Mouse (Mus musculus) adrenal gland, adult (tissue): Measurements from ENCODE around the gene Ets2.

Experiments
- DNase-seq, 2 experiments: peaks; one replicate each; pipeline ENCODE4 v3.0.0; 2022 to 2023; ENCODE audit warnings: low spot score in 1 of 2; ENCODE audit not compliant: inconsistent age in 2 of 2

The Ets2 gene

GRCm38 (mm10) chr16:95728453-95729435 lies 26.9 kb downstream of the Ets2 start:
- DNase-seq, result peak; percentile 49 to 77

- no peak for DNase-seq
Measured at GRCm38 (mm10) chr16:95729775-95730174, 27.9 kb downstream of the Ets2 start.

DNA sequence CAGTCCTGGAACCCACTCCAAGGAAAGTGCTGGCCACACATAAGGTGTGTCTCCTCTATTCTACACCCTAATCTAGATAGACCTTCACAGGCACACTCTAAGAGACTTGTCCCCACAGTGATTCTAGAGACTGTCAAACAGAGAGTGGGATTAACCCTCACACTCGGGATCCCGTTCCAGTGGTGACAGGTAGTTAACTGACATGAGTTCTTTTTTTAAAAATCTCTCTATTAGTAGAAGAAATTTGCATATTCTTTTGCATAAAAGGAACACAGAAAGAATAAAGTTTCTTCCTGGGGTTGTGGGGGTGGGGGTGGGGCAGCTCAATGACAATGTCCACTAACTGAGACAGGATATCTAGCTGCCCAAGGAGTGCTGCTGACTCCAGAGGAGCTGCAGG lies 32.9 kb downstream of the Ets2 start:
- DNase-seq, result no peak

GRCm38 (mm10) chr16:95736059-95736458 lies 34.2 kb downstream of the Ets2 start:
- DNase-seq, result no peak

GRCm38 (mm10) chr16:95736470-95736869 lies 34.6 kb downstream of the Ets2 start:
- no peak for DNase-seq

DNA sequence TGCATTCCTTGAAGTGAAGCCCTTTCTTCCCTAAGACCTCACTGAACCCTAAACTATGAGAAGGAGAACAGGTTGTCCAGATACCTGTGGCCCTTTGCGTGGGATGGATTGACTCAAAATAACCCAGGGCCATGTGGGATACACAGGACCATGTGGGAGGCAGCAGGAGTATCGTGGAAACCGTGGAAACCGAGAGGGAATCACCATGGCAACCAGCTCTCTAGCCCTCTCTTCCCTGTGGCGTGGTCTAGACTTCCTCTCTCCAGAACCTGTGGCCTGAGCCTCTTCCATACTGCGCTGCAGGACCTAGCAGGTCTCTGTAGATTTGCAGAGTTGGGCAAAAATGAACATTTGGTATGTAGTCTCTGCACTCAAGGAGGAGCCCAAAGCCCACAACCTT lies 37.6 kb downstream of the Ets2 start:
- no peak for DNase-seq

GRCm38 (mm10) chr16:95741358-95741757 lies 39.5 kb downstream of the Ets2 start:
- DNase-seq, result peak in 1 of 2 experiments; percentile 69

- no peak for DNase-seq
Measured at GRCm38 (mm10) chr16:95741915-95742739, 40.3 kb downstream of the Ets2 start.

DNA sequence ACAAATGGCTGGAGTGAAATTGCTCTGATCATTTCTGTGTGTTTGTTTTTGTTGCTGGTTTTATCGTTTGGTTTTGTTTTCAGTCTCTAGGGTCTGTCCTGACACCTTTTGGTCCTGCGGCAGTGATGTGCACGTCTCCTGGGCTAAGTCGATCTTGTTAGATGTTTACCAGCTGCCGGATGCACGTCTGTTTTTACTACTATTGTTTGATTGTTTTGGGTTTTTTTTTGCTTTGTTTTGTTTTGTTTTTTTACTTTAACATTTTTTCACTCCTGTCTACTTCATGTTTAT lies 40.8 kb downstream of the Ets2 start:
- no peak for DNase-seq

DNA sequence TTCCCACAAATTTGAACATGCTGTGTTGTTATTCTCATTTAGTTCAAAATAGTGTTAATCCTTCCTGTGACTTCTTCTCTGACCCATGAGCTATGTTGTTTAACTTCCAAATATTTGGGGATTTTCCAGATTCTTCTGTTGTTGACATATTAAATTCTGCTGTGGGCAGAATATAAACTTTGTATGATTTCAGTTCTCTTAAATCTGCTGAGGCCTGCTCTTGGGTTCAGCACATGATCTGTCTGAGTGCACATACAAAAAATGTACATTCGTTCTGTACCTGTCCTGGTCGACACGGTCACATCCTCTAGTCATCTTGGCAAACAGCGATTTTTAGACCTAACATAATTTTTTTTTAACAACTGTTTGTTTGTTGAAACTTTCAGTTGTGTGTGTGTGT lies 41.2 kb downstream of the Ets2 start:
- no peak for DNase-seq

GRCm38 (mm10) chr16:95744771-95745170 lies 42.9 kb downstream of the Ets2 start:
- DNase-seq, result no peak

DNA sequence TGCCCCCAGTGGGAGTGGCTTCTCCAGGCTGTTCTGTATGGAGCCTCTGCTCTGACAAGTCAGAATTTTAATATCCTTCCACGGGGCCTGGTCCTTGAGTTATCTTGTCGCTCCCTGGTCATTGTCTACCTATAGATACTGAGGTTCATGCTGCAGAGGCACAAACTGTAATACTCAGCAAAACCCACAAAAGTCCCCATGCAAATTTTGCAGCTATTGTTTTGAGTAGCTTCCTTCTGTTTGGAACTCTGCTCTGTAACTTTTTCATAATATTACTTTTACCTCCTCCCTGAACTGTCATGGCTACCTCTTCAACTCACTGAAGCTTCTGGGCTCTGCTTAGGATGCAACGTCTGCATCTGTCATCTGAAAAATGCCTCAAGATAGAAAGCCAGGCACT lies 43.8 kb downstream of the Ets2 start:
- no peak for DNase-seq

GRCm38 (mm10) chr16:95746565-95746964 lies 44.7 kb downstream of the Ets2 start:
- no peak for DNase-seq

GRCm38 (mm10) chr16:95749291-95750103 lies 47.6 kb downstream of the Ets2 start:
- peak in 1 of 2 experiments; percentile 71 for DNase-seq

DNA sequence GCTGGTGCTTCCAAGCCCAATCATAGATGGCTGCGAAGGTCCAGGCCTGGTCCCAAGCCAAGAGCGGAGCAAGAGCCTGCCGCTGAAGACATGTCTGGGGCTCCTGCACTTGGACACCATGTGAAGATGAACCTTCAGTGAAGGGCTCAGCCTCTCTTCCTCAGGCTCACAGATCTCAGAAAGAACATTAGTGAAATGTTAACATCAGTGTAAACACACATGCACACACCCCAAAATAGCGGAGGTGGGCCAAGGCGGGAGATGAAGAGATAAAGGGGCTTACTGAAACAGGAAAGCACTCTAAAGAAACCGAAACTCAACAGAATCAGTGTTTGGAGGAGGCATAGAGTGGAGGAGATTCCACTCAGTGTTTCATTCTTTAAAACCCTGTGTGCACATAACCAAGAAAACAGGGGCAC lies 48.3 kb downstream of the Ets2 start:
- DNase-seq, result peak; percentile 21 to 59

DNA sequence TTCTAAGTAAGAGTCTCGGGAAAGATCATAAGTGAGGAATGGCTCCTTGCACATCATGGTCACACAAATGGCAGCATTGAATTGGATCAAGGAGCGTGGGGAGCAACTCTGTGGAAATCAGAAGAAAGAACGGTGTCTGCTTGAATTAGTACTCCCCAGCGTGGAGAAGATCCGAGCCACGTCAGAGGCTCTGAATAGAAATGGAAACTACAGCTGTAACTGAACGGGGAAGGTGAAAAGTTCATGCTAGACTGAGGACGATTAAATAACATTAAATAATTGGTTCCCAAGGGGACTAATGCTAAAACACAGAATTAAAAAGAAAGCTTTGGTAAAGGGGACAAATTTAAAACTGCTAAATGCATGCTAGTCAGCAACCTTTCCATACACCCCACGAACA lies 50.6 kb downstream of the Ets2 start:
- DNase-seq, result no peak

GRCm38 (mm10) chr16:95753295-95753694 lies 51.4 kb downstream of the Ets2 start:
- DNase-seq, result no peak

- DNase-seq, result no peak
Measured at GRCm38 (mm10) chr16:95759151-95759987, 57.5 kb downstream of the Ets2 start.

DNA sequence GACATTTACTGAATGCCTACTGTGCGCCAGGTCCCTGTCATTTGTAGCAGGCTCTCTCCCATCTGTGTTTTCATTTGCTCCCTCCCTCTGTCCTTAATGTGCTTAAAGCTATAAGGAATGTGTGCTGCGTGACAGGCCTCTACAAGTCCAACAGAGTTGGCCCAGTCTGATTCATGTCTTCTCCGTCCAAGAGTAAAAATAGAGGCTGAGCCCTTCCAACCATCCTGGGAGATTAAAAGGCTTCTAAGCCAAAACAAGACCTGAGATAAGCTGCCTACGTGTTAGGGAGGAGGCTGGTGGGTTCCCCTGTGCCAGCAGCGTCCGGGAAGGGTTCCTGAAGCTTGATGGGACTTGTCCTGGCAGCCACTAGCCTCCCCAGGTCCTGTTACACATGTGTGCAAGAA lies 58.1 kb downstream of the Ets2 start:
- DNase-seq, result no peak

- no peak for DNase-seq
Measured at GRCm38 (mm10) chr16:95761742-95762141, 59.9 kb downstream of the Ets2 start.
